Mouse (Mus musculus): Measurements from ENCODE around the gene Qpctl. TPM values are rescaled to one million over a fixed set of nuclear protein-coding genes. Genes with fewer than 3 reads are reported as not detected.
A peak's percentile ranks its signal among the peaks of the same experiment; 100 is the strongest.

Qpctl gene
- polyA plus RNA-seq, 1 experiment from 2014 or later = 12.8 TPM

DNA sequence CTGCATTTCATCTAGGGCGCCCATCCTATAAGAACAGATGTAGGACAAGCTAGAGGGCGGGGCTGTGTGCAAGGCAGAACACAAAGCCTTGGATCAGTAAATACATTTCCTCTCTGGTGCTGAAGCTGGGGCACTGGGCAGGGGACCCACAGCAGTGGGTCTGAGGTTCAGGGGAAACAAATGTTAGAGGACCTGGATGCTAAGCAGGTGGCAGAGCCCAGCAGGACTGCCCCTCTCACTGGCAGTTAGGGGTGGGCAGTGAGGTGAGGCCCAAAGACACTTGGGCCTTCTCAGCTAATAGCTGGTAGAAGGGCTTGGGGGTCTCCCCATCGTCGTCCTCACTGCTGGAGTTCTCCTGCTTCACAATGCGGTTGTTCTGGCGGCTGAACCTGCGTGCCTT, 50.3 kb downstream of the Qpctl start:
- H3K9me3 ChIP-seq (ENCODE audit: control insufficient read depth, low read length) = no peaks in the 10 kb centered on the region
- no peak overlapping the region for H3K27ac ChIP-seq (ENCODE audit: low read depth, low read length)
- 74% methylated on average over 7 of the region's 7 CpGs for WGBS
- H3K36me3 ChIP-seq (ENCODE audit: control insufficient read depth, insufficient read depth, low read length) = peaks cover 10% of the 10 kb centered on the region
- no peak overlapping the region for H3K4me3 ChIP-seq (ENCODE audit: low read length)
- H3K9ac ChIP-seq (ENCODE audit: low read depth, low read length) = no peak overlapping the region
- no peak for ATAC-seq (ENCODE audit: low FRiP score, low TSS enrichment)
- no peaks in the 10 kb centered on the region for H3K27me3 ChIP-seq (ENCODE audit: control insufficient read depth, insufficient read depth, low read length)
- H3K4me2 ChIP-seq (replicated peaks; ENCODE audit: low read depth, low read length) = no peak overlapping the region
- H3K4me1 ChIP-seq (ENCODE audit: control insufficient read depth, insufficient read depth, low read length) = peaks cover 18% of the 10 kb centered on the region

GRCm38 (mm10) chr7:19097863-19098262, 51.2 kb downstream of the Qpctl start:
- no peak overlapping the region for H3K9ac ChIP-seq (ENCODE audit: low read depth, low read length)
- H3K27me3 ChIP-seq (ENCODE audit: control insufficient read depth, insufficient read depth, low read length) = no peaks in the 10 kb centered on the region
- H3K36me3 ChIP-seq (ENCODE audit: control insufficient read depth, insufficient read depth, low read length) = peaks cover 10% of the 10 kb centered on the region
- H3K27ac ChIP-seq (ENCODE audit: low read depth, low read length) = no peak overlapping the region
- no peak overlapping the region for H3K4me2 ChIP-seq (replicated peaks; ENCODE audit: low read depth, low read length)
- no peak overlapping the region for H3K4me3 ChIP-seq (ENCODE audit: low read length)
- ATAC-seq (ENCODE audit: low FRiP score, low TSS enrichment) = no peak
- H3K9me3 ChIP-seq (ENCODE audit: control insufficient read depth, low read length) = no peaks in the 10 kb centered on the region
- peaks cover 22% of the 10 kb centered on the region for H3K4me1 ChIP-seq (ENCODE audit: control insufficient read depth, insufficient read depth, low read length)

GRCm38 (mm10) chr7:19097217-19097616, 51.9 kb downstream of the Qpctl start:
- Histone ChIP-seq H3K4me2 (replicated peaks; ENCODE audit: low read depth, low read length) (no peak overlapping the region), H3K9ac (ENCODE audit: low read depth, low read length) (no peak overlapping the region), H3K4me3 (ENCODE audit: low read length) (no peak overlapping the region), H3K27ac (ENCODE audit: low read depth, low read length) (no peak overlapping the region), H3K27me3 (ENCODE audit: control insufficient read depth, insufficient read depth, low read length) (no peaks in the 10 kb centered on the region), H3K36me3 (ENCODE audit: control insufficient read depth, insufficient read depth, low read length) (peaks cover 10% of the 10 kb centered on the region), H3K4me1 (ENCODE audit: control insufficient read depth, insufficient read depth, low read length) (peaks cover 28% of the 10 kb centered on the region), H3K9me3 (ENCODE audit: control insufficient read depth, low read length) (no peaks in the 10 kb centered on the region)
- 51% methylated on average over 2 of the region's 2 CpGs for WGBS
- no peak for ATAC-seq (ENCODE audit: low FRiP score, low TSS enrichment)

GRCm38 (mm10) chr7:19096421-19096976, 52.6 kb downstream of the Qpctl start:
- Histone ChIP-seq H3K9ac (ENCODE audit: low read depth, low read length) (peak overlapping the region; percentile 92), H3K36me3 (ENCODE audit: control insufficient read depth, insufficient read depth, low read length) (peaks cover 15% of the 10 kb centered on the region), H3K27ac (ENCODE audit: low read depth, low read length) (peak overlapping the region; percentile 87), H3K4me1 (ENCODE audit: control insufficient read depth, insufficient read depth, low read length) (peaks cover 33% of the 10 kb centered on the region), H3K4me2 (replicated peaks; ENCODE audit: low read depth, low read length) (peak overlapping the region; percentile 95), H3K4me3 (ENCODE audit: low read length) (peak overlapping the region; percentile 78), H3K9me3 (ENCODE audit: control insufficient read depth, low read length) (no peaks in the 10 kb centered on the region), H3K27me3 (ENCODE audit: control insufficient read depth, insufficient read depth, low read length) (no peaks in the 10 kb centered on the region)
- WGBS = 48% methylated on average over 5 of the region's 5 CpGs
- ATAC-seq (ENCODE audit: low FRiP score, low TSS enrichment) = no peak

- H3K4me2 ChIP-seq (replicated peaks; ENCODE audit: low read depth, low read length) = peak overlapping the region; percentile 95
- peak overlapping the region; percentile 87 for H3K27ac ChIP-seq (ENCODE audit: low read depth, low read length)
- peaks cover 33% of the 10 kb centered on the region for H3K4me1 ChIP-seq (ENCODE audit: control insufficient read depth, insufficient read depth, low read length)
- H3K4me3 ChIP-seq (ENCODE audit: low read length) = peak overlapping the region; percentile 78
- WGBS = 0% methylated on average over 19 of the region's 19 CpGs
- H3K36me3 ChIP-seq (ENCODE audit: control insufficient read depth, insufficient read depth, low read length) = peaks cover 16% of the 10 kb centered on the region
- peak overlapping the region; percentile 92 for H3K9ac ChIP-seq (ENCODE audit: low read depth, low read length)
- ATAC-seq (ENCODE audit: low FRiP score, low TSS enrichment) = peak; percentile 15
- H3K27me3 ChIP-seq (ENCODE audit: control insufficient read depth, insufficient read depth, low read length) = no peaks in the 10 kb centered on the region
- H3K9me3 ChIP-seq (ENCODE audit: control insufficient read depth, low read length) = no peaks in the 10 kb centered on the region
Measured at GRCm38 (mm10) chr7:19095751-19096110, 53.4 kb downstream of the Qpctl start.

GRCm38 (mm10) chr7:19094826-19095750, 54.0 kb downstream of the Qpctl start:
- peak overlapping the region; percentile 78 for H3K4me3 ChIP-seq (ENCODE audit: low read length)

DNA sequence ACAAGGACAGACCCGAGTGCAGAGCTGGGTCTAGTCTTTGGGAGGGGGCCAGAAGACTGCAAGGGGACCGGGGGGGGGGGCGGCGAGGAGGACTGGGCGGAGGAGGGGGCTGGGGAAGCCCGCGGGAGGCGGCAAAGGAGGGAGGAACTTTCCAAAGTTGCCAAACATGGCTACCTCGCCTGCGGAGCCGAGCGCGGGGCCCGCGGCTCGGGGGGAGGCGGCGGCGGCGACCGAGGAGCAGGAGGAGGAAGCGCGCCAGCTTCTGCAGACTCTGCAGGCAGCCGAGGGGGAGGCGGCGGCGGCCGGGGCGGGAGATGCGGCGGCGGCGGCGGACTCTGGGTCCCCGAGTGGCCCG, 54.6 kb downstream of the Qpctl start, which contains the start of gene Six5:
Gene Six5, plus strand, starts transcription at position 124 of the 355 bp plus-strand sequence.
- peak within 1 kb of the TSS; percentile 95 for H3K4me2 ChIP-seq (replicated peaks; ENCODE audit: low read depth, low read length)
- H3K27me3 ChIP-seq (ENCODE audit: control insufficient read depth, insufficient read depth, low read length) = no peaks in the 10 kb centered on the region
- 0% methylated on average over 11 of the region's 36 CpGs for WGBS
- no peak for ATAC-seq (ENCODE audit: low FRiP score, low TSS enrichment)
- H3K4me1 ChIP-seq (ENCODE audit: control insufficient read depth, insufficient read depth, low read length) = peaks cover 33% of the 10 kb centered on the region
- H3K36me3 ChIP-seq (ENCODE audit: control insufficient read depth, insufficient read depth, low read length) = peaks cover 22% of the 10 kb centered on the region
- no peaks in the 10 kb centered on the region for H3K9me3 ChIP-seq (ENCODE audit: control insufficient read depth, low read length)
- peak within 1 kb of the TSS; percentile 92 for H3K9ac ChIP-seq (ENCODE audit: low read depth, low read length)
- peak within 1 kb of the TSS; percentile 78 for H3K4me3 ChIP-seq (ENCODE audit: low read length)
- H3K27ac ChIP-seq (ENCODE audit: low read depth, low read length) = peak within 1 kb of the TSS; percentile 87

More at GRCm38 (mm10) chr7:19094826-19095750, 54.0 kb downstream of the Qpctl start:
- under 1% methylated on average over 77 of the region's 87 CpGs for WGBS
- ATAC-seq (ENCODE audit: low FRiP score, low TSS enrichment) = 0 out of 2 replicates have a peak, but pooled peaks have one; percentile 1
- Histone ChIP-seq H3K27ac (ENCODE audit: low read depth, low read length) (peak overlapping the region; percentile 87), H3K4me1 (ENCODE audit: control insufficient read depth, insufficient read depth, low read length) (peaks cover 33% of the 10 kb centered on the region), H3K9me3 (ENCODE audit: control insufficient read depth, low read length) (no peaks in the 10 kb centered on the region), H3K9ac (ENCODE audit: low read depth, low read length) (peak overlapping the region; percentile 92), H3K27me3 (ENCODE audit: control insufficient read depth, insufficient read depth, low read length) (no peaks in the 10 kb centered on the region), H3K36me3 (ENCODE audit: control insufficient read depth, insufficient read depth, low read length) (peaks cover 22% of the 10 kb centered on the region), H3K4me2 (replicated peaks; ENCODE audit: low read depth, low read length) (peak overlapping the region; percentile 95)

DNA sequence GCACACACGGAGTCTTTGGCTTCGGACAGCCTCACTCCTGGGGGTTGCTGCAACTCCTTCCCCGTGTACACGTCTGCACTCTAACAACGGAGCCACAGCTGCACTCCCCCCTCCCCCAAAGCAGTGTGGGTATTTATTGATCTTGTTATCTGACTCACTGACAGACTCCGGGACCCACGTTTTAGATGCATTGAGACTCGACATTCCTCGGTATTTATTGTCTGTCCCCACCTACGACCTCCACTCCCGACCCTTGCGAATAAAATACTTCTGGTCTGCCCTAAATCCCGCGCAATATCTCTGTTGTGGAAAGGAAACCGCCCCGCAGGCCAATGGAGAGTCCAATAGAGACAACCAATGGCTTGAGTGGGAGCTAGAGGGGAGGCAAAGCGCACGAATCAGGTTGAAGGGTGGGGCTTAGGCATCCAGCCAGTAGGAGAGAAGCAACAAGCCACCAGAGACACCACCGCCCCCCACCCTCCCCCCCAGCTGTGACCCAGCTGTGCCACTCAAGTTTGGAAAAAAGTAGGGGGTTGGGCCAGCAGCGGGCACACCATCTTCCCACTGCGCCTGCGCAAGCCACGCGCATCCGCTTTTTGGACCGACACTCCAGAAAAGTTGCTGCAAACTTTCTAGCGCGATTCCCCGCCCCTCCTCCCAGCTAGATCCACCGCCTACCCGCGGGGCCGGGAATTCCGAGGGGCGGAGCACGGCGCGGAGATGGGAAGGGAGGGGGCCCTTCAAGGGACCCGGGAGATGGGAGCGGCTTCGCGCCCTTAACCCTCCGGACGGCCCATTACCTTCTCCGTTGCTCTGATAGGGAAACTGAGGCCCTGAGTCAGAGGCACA, 55.3 kb downstream of the Qpctl start:
- Histone ChIP-seq H3K9ac (ENCODE audit: low read depth, low read length) (peak overlapping the region; percentile 92), H3K4me3 (ENCODE audit: low read length) (peak overlapping the region; percentile 78), H3K9me3 (ENCODE audit: control insufficient read depth, low read length) (no peaks in the 10 kb centered on the region), H3K4me2 (replicated peaks; ENCODE audit: low read depth, low read length) (peak overlapping the region; percentile 95), H3K36me3 (ENCODE audit: control insufficient read depth, insufficient read depth, low read length) (peaks cover 22% of the 10 kb centered on the region), H3K4me1 (ENCODE audit: control insufficient read depth, insufficient read depth, low read length) (peaks cover 33% of the 10 kb centered on the region), H3K27me3 (ENCODE audit: control insufficient read depth, insufficient read depth, low read length) (no peaks in the 10 kb centered on the region), H3K27ac (ENCODE audit: low read depth, low read length) (peak overlapping the region; percentile 87)
- WGBS = 1% methylated on average over 45 of the region's 45 CpGs
- ATAC-seq (ENCODE audit: low FRiP score, low TSS enrichment) = peak; percentile 86

All from kidney, embryonic 14.5 days (tissue).